Mouse (Mus musculus): Measurements from ENCODE around the gene Ubash3a. TPM values are rescaled to one million over a fixed set of nuclear protein-coding genes. Genes with fewer than 3 reads are reported as not detected.

Gene Ubash3a
- polyA plus RNA-seq, 1 experiment from 2014 or later: 0.28 TPM

DNA sequence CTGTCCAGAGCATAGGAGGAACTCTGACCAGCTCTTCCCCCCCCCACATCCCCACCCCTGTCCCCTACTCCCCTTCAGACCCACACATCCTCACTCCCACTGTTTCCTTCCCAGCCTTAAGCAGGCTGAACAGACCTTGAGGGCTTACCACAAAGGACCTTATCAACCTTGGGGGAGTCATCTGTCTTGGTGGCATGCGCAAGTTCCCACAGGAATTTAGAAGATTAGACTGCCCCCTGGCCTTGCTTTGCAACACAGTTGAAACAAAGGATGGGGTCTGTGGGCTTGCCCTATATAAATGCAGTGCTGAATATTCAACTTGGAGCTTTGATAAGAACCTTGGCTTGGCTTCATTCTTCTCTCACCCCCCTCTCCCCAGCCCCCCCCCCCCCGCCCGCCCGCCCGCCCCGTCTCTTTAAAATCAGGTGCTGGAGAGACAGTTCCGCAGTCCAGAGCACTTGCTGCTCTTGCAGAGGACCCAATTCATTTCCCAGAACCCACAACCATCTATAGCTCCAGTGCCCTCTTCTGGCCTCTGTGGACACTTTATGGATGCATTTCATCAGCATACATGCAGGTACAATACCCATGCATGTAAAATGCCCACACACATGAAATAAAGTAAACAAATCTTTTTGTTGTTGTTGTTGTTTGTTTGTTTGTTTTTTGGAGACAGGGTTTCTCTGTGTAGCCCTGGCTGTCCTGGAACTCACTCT, 63.6 kb downstream of the Ubash3a start:
- 78% methylated on average over 5 of the region's 7 CpGs for WGBS

DNA sequence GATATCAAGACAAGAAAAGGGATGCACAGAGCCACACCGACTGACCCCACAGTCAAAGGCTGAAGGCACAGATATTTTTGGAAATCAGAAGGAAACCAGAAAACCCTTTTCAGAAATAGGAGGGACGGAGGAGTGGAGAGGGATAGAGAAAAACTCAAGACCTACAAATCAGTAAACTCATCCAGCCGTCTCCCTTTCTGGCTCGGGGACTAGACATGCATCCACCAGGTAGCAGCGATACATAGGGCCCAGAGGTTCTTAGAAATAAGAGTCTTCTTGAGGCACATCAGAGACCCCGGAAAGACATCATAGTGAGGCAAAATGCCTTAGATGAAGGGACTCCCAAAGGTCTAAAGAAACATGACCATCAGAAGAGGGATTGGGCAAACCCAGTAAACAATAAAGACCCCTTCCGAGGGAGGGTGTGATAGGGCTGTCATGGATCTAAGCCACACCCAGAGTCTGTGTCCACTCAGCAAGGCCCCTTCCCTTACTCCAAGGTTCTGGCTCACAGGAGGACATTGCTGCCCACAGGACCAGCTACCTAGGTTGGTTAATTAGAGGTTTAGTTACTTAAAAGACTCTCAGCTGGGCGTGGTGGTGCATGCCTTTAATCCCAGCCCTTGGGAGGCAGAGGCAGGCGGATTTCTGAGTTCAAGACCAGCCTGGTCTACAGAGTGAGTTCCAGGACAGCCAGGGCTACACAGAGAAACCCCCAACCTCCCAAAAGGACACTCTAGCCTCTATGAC, 64.9 kb downstream of the Ubash3a start:
- Histone ChIP-seq H3K4me3 (replicated peaks) (no peak overlapping the region), H3K4me1 (peaks cover 12% of the 10 kb centered on the region), H3K9me3 (replicated peaks) (no peaks in the 10 kb centered on the region), H3K36me3 (no peaks in the 10 kb centered on the region), H3K27ac (replicated peaks) (no peak overlapping the region), H3K27me3 (no peaks in the 10 kb centered on the region), H3K9ac (no peak overlapping the region), H3K4me2 (replicated peaks) (no peak overlapping the region)
- ATAC-seq (ENCODE audit: insufficient number of reproducible peaks, low FRiP score, low TSS enrichment, low read depth): no peak
- 86% methylated on average over 9 of the region's 9 CpGs for WGBS

More for the DNA sequence above, 63.6 kb downstream of the Ubash3a start:
- H3K27ac ChIP-seq (replicated peaks): no peak overlapping the region
- no peak overlapping the region for H3K9ac ChIP-seq
- no peaks in the 10 kb centered on the region for H3K27me3 ChIP-seq
- no peaks in the 10 kb centered on the region for H3K9me3 ChIP-seq (replicated peaks)
- ATAC-seq (ENCODE audit: insufficient number of reproducible peaks, low FRiP score, low TSS enrichment, low read depth): no peak
- no peaks in the 10 kb centered on the region for H3K36me3 ChIP-seq
- 0 out of 2 replicates have a peak, but pooled peaks cover under 1% of the 10 kb centered on the region for H3K4me1 ChIP-seq
- H3K4me3 ChIP-seq (replicated peaks): no peak overlapping the region
- no peak overlapping the region for H3K4me2 ChIP-seq (replicated peaks)

DNA sequence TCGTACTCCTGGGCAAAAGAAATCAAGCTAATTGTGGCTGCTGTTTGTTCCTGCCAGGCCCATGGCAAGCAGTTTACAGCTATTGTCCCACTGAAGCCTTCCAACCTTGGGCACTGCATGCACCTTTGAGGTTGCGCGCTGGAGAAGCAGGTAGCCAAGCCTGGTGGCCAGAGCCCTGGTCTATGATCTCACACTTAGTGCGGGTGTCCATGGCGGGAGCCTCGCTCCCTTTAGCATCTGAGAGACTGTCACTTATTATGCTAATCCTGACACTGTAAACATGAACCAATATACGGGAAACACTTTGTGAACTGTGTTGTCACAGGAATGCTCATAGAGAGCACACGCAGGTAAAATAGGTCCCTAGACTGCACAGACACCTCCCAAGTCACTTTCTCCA, 66.0 kb downstream of the Ubash3a start:
- WGBS: 91% methylated on average over 8 of the region's 8 CpGs
- H3K4me2 ChIP-seq (replicated peaks): no peak overlapping the region

DNA sequence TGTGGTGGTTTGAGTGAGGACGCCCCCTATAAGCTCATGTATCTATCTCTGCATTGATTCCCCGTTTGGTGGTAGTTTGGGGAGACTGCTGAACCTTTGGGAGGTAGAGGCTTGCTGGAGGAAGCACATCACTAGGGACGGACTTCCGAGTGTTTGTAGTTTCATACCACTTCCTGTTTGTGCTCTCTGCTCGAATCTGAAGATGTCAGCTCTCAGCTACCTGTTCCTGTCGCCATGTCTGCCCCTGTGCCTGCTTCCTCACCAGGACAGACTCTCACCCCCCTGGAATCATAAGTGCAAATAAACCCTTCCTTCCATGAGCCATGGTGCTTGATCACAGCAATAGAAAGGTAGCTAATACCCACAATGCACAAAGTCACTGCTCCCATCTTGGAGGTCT, 67.5 kb downstream of the Ubash3a start:
- H3K36me3 ChIP-seq: no peaks in the 10 kb centered on the region
- H3K4me1 ChIP-seq: peaks cover 12% of the 10 kb centered on the region
- no peaks in the 10 kb centered on the region for H3K9me3 ChIP-seq (replicated peaks)
- no peaks in the 10 kb centered on the region for H3K27me3 ChIP-seq
- no peak overlapping the region for H3K4me3 ChIP-seq (replicated peaks)
- no peak for ATAC-seq (ENCODE audit: insufficient number of reproducible peaks, low FRiP score, low TSS enrichment, low read depth)
- H3K9ac ChIP-seq: no peak overlapping the region
- WGBS: 65% methylated on average over 6 of the region's 6 CpGs
- H3K4me2 ChIP-seq (replicated peaks): no peak overlapping the region
- no peak overlapping the region for H3K27ac ChIP-seq (replicated peaks)

More for the DNA sequence above, 66.0 kb downstream of the Ubash3a start:
- Histone ChIP-seq H3K9ac (no peak overlapping the region), H3K27me3 (no peaks in the 10 kb centered on the region), H3K27ac (replicated peaks) (no peak overlapping the region), H3K9me3 (replicated peaks) (no peaks in the 10 kb centered on the region), H3K36me3 (no peaks in the 10 kb centered on the region), H3K4me3 (replicated peaks) (no peak overlapping the region), H3K4me1 (peaks cover 12% of the 10 kb centered on the region)
- no peak for ATAC-seq (ENCODE audit: insufficient number of reproducible peaks, low FRiP score, low TSS enrichment, low read depth)

DNA sequence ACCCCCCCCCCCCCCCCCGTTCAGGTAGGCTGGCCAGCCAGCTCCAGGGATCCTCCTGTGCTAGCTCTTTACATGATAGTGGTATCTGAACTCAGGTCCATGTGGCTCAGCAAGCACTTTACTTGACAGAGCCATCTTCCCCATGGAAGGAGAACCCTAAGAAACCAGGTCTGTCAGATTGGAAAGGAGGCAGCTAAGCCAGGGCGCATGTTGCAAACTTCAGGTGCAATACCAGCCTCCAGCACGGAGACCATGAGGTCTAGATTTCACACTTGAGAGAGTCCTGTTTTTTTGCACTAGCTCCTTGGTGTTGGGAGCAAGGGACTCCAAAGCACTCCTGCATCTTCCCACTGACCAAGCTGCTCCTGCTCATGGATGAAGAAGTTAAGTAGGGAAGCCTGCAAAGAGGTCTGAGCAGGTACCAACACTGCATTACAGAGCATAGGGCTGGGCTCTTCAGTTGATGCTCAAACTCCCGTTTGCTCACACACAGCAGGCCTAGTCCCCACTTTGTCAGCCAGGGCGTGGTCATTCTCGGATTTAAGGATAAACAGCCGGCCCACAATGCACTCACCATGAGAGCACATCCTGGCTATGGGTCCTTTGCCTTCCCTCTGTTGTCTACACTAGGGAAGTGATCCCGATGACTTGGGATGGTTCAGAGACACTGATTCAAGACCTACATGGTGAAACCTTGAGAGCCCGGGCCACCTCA, 68.7 kb downstream of the Ubash3a start:
- ATAC-seq (ENCODE audit: insufficient number of reproducible peaks, low FRiP score, low TSS enrichment, low read depth): peak; percentile 43; the same call in 1 of the 2 replicates
- H3K27me3 ChIP-seq: no peaks in the 10 kb centered on the region
- H3K9me3 ChIP-seq (replicated peaks): no peaks in the 10 kb centered on the region
- H3K36me3 ChIP-seq: no peaks in the 10 kb centered on the region
- no peak overlapping the region for H3K9ac ChIP-seq
- 24% methylated on average over 9 of the region's 9 CpGs for WGBS
- peaks cover 12% of the 10 kb centered on the region for H3K4me1 ChIP-seq
- H3K4me3 ChIP-seq (replicated peaks): peak overlapping the region; percentile 44
- H3K27ac ChIP-seq (replicated peaks): no peak overlapping the region
- H3K4me2 ChIP-seq (replicated peaks): peak overlapping the region; percentile 79

DNA sequence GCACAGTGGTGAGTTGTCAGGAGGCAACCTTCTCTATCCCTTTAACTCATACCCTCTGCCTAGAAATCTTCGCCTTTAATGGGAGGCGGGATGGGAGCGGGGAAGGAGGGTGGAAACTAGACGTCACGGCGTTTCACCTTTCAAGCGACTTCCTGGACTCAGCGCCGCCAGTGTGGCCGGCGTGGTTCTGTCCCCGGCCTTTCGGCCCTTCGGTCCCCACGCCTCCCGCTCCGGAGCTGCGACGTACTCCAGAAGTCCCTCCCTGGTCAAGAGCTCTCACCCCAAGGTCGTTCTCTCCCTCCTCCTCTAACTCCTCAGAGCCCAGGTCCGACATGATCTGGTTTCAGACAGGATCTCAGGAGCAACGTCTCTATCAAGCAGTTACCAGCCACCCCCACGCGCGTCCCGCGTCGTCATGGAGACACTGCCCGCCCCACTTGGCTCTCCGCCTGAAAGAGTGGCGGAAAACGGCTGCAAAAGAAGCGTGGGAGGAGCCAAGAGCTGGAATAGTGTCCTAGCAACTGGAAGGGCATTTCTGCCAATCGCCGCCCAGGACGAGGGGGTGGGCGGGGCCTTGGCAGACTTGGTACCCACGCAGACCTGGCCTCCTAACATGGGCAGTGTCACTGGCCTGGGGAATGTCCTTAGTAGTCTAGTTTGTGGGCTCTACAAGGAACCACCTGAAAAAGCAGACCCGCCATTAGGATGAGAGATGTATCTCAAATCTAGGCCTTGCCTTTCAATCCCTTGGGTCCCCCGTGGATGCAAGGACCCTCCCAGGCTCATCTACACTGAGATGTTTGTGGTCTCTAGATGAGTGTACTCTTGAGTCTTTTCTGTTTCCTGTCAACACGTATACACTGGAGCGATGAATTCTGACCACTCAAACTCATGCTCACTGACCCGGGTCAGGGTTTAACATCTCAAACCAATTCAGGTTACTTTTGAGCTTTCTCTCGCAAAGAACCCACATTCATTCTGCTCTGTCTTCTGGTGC, 69.5 kb downstream of the Ubash3a start, which contains the start of gene Rsph1:
Gene Rsph1 (minus strand): TSS at position 462 of the 997 bp plus-strand sequence.
- H3K36me3 ChIP-seq: no peaks in the 10 kb centered on the region
- H3K27ac ChIP-seq (replicated peaks): no peak within 1 kb of the TSS
- no peaks in the 10 kb centered on the region for H3K27me3 ChIP-seq
- H3K4me3 ChIP-seq (replicated peaks): peak within 1 kb of the TSS; percentile 44
- 10% methylated on average over 44 of the region's 44 CpGs for WGBS
- H3K9ac ChIP-seq: no peak within 1 kb of the TSS
- ATAC-seq (ENCODE audit: insufficient number of reproducible peaks, low FRiP score, low TSS enrichment, low read depth): peak; percentile 80
- H3K4me1 ChIP-seq: peaks cover 12% of the 10 kb centered on the region
- no peaks in the 10 kb centered on the region for H3K9me3 ChIP-seq (replicated peaks)
- peak within 1 kb of the TSS; percentile 79 for H3K4me2 ChIP-seq (replicated peaks)

DNA sequence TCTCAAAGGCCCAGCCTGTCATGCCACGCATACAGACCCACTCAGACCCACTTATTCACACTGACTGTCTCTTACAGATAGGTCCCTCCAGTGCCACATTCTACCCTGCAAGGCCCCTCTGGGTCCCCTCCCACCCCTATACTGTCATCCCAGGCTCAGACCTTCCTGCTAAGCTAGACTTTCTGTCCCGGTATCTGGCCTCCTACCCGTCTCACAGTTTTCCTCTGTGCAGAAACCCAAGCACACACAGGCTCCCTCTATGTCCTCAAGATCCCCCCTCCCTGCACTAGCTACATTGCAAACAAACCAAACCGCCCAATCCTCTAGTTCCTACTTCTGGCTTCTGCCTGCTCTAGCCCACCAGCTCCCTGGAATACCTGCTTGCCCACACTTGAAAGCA, 70.3 kb downstream of the Ubash3a start:
- H3K4me2 ChIP-seq (replicated peaks): no peak overlapping the region
- peaks cover 12% of the 10 kb centered on the region for H3K4me1 ChIP-seq
- H3K9me3 ChIP-seq (replicated peaks): no peaks in the 10 kb centered on the region
- no peaks in the 10 kb centered on the region for H3K27me3 ChIP-seq
- 68% methylated on average over 4 of the region's 4 CpGs for WGBS
- H3K4me3 ChIP-seq (replicated peaks): no peak overlapping the region
- H3K9ac ChIP-seq: no peak overlapping the region
- H3K27ac ChIP-seq (replicated peaks): no peak overlapping the region
- ATAC-seq (ENCODE audit: insufficient number of reproducible peaks, low FRiP score, low TSS enrichment, low read depth): no peak
- H3K36me3 ChIP-seq: no peaks in the 10 kb centered on the region

DNA sequence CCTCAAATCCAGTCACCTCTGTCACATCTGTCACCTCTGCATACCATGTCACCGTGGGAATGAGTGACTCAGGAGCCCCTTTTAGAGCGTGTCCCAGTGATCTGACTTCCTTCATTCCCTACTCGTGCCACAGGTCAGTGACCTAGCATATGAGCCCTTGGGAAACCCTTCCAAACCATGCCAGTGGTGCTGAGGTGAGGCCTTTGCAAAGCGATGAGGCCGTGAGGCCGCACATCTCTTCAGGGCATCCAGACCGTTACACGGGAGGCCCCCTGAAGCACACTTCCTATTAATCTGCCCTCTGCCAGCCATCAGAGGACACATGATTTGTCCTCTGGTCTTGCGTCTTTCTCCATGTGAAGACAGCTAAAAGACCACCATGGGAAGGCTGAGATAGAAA, 71.9 kb downstream of the Ubash3a start:
- no peak for ATAC-seq (ENCODE audit: insufficient number of reproducible peaks, low FRiP score, low TSS enrichment, low read depth)
- Histone ChIP-seq H3K9ac (no peak overlapping the region), H3K4me3 (replicated peaks) (no peak overlapping the region), H3K4me2 (replicated peaks) (no peak overlapping the region), H3K4me1 (peaks cover 12% of the 10 kb centered on the region), H3K27ac (replicated peaks) (no peak overlapping the region), H3K9me3 (replicated peaks) (no peaks in the 10 kb centered on the region), H3K36me3 (no peaks in the 10 kb centered on the region), H3K27me3 (no peaks in the 10 kb centered on the region)
- WGBS: 78% methylated on average over 9 of the region's 9 CpGs

DNA sequence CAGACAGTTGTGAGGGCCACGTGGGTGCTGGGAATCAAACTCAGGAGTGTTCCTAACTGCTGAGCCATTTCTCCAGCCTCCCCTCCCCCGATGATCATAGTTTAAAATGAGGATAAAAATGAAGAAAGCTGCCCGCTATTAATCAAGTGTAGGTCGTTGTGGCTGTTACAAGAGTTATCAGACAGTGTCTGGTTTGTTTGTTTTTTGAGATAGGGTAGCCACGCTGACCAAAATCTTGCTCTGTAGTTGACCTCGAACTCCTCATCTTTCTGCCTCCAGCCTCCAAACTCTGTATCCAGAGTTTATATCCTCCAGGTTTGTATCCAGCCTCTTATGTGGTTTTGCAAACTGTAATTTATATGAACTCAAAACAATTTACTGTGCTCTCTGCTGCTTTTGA, 72.6 kb downstream of the Ubash3a start:
- 68% methylated on average over 6 of the region's 6 CpGs for WGBS
- Histone ChIP-seq H3K9me3 (replicated peaks) (no peaks in the 10 kb centered on the region), H3K27me3 (no peaks in the 10 kb centered on the region), H3K36me3 (no peaks in the 10 kb centered on the region), H3K9ac (no peak overlapping the region), H3K4me3 (replicated peaks) (no peak overlapping the region), H3K4me2 (replicated peaks) (no peak overlapping the region), H3K27ac (replicated peaks) (no peak overlapping the region), H3K4me1 (peaks cover 12% of the 10 kb centered on the region)
- ATAC-seq (ENCODE audit: insufficient number of reproducible peaks, low FRiP score, low TSS enrichment, low read depth): no peak

DNA sequence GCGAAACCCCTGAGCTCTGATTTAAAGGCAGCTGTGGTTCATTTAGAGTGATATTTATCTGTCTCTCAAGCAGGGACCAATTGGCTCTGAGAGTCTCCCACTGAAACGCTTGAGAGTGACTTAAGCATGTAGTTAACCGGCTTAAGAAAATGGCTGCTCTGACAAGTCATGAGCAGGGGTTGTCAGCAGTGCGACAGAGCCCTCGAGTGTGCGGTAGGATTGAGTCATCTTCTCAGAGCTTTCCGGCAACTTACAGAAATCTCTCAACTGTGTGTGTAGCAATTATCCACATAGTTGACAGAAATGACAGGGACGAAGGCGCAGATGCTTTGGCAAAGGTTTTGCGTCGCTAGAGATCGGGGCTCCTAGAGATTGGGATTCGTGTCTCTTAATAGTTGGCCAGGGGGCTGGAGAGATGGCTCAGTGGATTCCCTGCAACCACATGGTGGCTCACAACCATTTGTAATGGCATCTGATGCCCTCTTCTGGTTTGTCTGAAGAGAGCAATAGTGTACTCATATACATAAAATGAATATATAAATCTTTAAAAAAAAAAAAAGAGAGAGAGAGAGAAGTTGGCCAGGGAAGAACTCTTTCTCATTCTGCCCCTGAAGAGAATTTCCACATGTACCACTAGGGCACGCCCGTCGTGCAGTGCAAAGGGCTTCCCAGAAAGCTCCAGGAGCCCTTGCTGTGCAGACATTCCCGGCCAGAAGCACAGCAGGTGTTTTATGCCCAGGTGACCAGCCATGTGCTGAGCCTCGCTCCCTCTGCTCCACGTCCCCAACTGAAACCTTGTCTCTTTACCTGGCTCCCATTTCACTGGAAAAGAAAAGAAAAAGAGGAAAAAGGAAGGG, 74.4 kb downstream of the Ubash3a start:
- WGBS: 34% methylated on average over 19 of the region's 19 CpGs
- ATAC-seq (ENCODE audit: insufficient number of reproducible peaks, low FRiP score, low TSS enrichment, low read depth): no peak
- no peak overlapping the region for H3K9ac ChIP-seq
- no peak overlapping the region for H3K4me2 ChIP-seq (replicated peaks)
- H3K36me3 ChIP-seq: no peaks in the 10 kb centered on the region
- H3K27ac ChIP-seq (replicated peaks): no peak overlapping the region
- H3K4me1 ChIP-seq: peaks cover 5% of the 10 kb centered on the region; the same call in 1 of the 2 replicates
- no peaks in the 10 kb centered on the region for H3K27me3 ChIP-seq
- no peak overlapping the region for H3K4me3 ChIP-seq (replicated peaks)
- no peaks in the 10 kb centered on the region for H3K9me3 ChIP-seq (replicated peaks)
